Mouse (Mus musculus): ENCODE measurements around the gene Tm4sf4. TPM values are rescaled to one million over a fixed set of nuclear protein-coding genes. Genes with fewer than 3 reads are reported as not detected.

Tm4sf4 gene
- total RNA-seq, 1 experiment: not detected

DNA sequence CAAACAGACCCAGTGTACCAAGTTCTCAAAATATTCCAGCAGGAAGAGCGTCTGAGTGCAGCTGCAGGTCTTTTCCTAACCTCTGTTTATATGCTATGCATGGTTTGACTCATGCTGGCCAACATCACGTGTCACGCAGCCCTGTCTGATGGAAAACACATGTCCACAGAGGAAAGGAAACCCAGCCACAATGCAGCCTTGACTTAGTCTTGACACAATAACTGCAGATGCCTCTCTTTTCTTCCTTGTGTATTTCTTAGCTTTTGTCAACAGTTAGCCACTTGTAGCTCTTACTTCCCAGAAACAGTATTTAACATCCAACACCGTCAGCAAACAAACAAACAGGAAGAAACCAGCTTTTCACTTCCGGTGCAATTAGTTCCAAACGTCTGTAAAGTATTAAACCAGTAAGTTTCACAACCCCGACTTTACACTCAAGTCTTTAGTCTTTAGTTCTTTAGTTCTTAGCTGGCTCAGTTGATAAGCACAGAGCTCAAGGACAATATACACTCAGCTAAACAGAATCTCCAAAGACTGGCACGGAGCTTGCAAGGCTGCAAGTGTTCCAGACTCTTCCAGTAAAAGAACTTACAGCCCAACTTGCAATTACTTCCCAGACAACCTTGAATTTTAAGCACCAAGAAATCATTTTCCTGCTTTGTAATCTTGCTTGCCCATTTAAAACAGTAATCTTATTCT lies 62.5 kb downstream of the Tm4sf4 start:
- Histone ChIP-seq H3K27ac (ENCODE audit: insufficient read depth, low read depth, low read length, poor library complexity, severe bottlenecking) (no peak overlapping the region), H3K4me3 (ENCODE audit: insufficient read depth in 1 of 2, low read depth in 1 of 2, low read length in 2 of 2, poor library complexity in 1 of 2, severe bottlenecking in 1 of 2) (no peak overlapping the region), H3K9ac (ENCODE audit: insufficient read depth, low read depth, low read length, poor library complexity, severe bottlenecking) (no peak overlapping the region), H3K9me3 (ENCODE audit: control insufficient read depth, insufficient read depth, low read depth, low read length) (no peaks in the 10 kb centered on the region; the same call in 1 of the 2 replicates), H3K36me3 (ENCODE audit: control insufficient read depth, insufficient read depth, low read length, poor library complexity, severe bottlenecking) (no peaks in the 10 kb centered on the region), H3K4me1 (ENCODE audit: control insufficient read depth in 2 of 2, insufficient read depth in 2 of 2, low read length in 2 of 2, poor library complexity in 1 of 2) (no peaks in the 10 kb centered on the region)
- in situ Hi-C loops (cut with MboI; ENCODE audit: low sequenced_read_pairs in 2 of 2, unreplicated experiment in 2 of 2): no loop called here
- TF ChIP-seq MAFK (IDR thresholded peaks at IDR 0.05; ENCODE audit: insufficient read depth, low read depth, low read length) (no peak), ZNF384 (IDR thresholded peaks at IDR 0.05; ENCODE audit: low read depth, low read length) (no peak), HCFC1 (IDR thresholded peaks at IDR 0.05; ENCODE audit: borderline replicate concordance, insufficient read depth, low read length) (no peak)
- no peak for DNase-seq (ENCODE audit: low read depth, low spot score)

Other genes with a start within 250 kb of the Tm4sf4 start
- gene Tm4sf1, start 123.3 kb upstream of the Tm4sf4 start, total RNA-seq (2012; rRNA removed): 0.42 and 5.1 TPM in 2 replicates
- gene Wwtr1, start 150.6 kb downstream of the Tm4sf4 start, total RNA-seq (2012; rRNA removed): 12.6 and 20.0 TPM in 2 replicates
- gene Commd2, start 226.4 kb downstream of the Tm4sf4 start, total RNA-seq (2012; rRNA removed): 28.7 and 38.2 TPM in 2 replicates